Mouse (Mus musculus): ENCODE measurements at regions not wholly inside any gene's neighbourhood (a gene's known extent, or its start where the extent isn't known, plus 50 kb on each side); places are given as distances from the start of the nearest gene placed in this dataset.

DNA sequence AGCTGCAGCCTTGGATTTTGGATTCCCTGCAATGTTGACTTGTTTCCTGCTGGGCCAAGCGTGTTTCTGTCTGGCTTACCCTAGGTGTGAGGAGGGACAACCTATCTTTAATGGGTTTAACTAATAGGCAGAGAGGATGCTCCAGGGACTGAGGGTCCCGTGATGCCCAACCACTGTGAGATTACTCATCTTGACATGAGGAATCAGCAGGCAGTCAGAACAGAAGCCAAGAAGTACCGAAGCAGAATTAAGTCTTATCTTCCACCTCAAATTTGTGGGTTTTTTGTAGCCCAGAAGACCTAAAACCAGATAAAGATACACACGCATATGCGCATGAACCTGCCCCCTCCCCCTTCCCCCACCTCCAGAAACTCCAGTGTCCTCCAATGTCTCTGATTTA is 267.6 kb upstream of the BB014433 start:
- in situ Hi-C loops (cut with MboI; ENCODE audit: low pct_unique_long_range_greater_than_20kb in 1 of 2, low sequenced_read_pairs in 2 of 2, unreplicated experiment in 1 of 2) = no loop called here

DNA sequence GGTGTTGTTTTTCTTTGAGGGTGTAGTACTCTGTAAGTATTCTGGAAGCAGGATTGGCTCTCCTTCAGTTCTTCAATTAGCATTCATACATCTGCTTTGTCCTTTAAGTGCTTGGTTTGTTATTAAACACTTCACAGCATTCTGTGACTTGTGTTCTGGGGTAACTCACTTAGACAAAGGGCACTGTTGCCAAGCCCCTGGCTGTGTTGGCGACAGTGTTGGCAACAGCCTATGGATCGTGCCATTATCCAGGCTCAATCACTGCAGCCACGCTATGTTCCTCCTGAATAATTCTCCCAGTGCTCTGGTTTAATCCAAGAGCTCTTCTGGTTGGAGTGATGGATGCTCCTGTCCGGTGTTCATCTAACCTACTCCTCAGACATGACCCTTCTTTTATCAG is 265.6 kb upstream of the BB014433 start:
- in situ Hi-C loops (cut with MboI; ENCODE audit: low pct_unique_long_range_greater_than_20kb in 1 of 2, low sequenced_read_pairs in 2 of 2, unreplicated experiment in 1 of 2) = no loop called here

DNA sequence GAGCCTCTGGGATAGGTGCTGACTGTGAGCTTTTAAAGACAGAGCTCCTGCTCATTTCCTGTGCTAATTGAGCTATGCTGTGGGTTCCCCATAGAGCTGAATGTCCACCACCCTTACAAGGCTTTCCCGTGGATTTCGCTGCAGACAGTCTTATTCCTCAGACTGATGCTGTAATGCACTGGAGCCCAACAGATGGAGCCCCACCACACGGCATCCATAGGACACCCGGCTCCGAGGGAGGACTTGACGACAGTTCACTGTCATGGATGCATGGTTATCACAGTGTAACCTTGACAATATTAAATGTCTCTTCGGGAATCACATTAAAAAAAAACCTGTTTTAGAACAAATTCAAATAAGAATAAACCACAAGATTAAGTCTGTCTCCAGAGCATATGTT is 265.2 kb upstream of the BB014433 start:
- in situ Hi-C loops (cut with MboI; ENCODE audit: low pct_unique_long_range_greater_than_20kb in 1 of 2, low sequenced_read_pairs in 2 of 2, unreplicated experiment in 1 of 2) = no loop called here

DNA sequence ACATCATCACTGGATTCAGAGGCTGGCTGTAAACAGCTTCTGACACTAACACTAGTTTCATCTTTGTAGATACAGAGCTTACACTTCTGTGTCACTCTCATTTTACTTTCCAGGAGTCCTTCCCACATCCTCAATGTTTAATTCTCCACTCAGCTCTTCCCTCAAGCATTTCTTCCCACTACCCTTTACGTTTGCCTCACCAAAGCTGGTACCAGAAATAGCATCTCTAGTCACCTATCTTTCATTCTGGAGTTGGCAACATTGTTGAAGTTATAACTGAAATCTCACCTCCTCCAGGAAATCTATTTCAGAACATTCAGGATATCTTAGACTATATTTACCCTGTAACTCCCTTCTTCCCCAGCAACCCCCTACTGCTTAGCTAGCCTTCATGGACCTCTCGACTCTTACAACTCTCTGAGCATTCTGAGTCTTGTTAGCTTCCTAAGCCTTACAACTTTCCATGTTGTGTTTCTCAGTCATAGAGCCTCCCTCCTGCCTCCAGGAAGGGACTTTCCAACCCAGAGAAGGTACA is 258.3 kb upstream of the BB014433 start:
- in situ Hi-C loops (cut with MboI; ENCODE audit: low pct_unique_long_range_greater_than_20kb in 1 of 2, low sequenced_read_pairs in 2 of 2, unreplicated experiment in 1 of 2) = no loop called here

DNA sequence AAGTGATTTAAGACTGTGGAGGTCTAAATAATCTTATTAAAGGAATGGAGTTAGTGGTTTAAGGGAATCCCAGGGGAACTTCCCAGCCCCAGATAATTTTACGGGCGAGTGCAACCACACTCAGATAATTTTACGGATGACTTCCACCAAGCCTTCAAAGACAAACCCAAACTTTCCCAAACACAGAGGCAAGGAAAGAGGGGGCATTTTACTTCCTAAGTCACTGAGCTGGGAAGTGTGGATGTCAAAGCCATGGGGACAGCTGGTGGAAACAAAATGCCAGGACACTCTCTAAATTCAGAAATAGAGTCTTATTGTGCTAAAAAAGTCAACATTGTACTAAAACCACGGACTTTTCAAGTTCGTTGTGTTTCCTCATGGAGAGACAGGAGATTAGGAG is 227.9 kb upstream of the BB014433 start:
- in situ Hi-C loops (cut with MboI; ENCODE audit: low pct_unique_long_range_greater_than_20kb in 1 of 2, low sequenced_read_pairs in 2 of 2, unreplicated experiment in 1 of 2) = no loop called here

DNA sequence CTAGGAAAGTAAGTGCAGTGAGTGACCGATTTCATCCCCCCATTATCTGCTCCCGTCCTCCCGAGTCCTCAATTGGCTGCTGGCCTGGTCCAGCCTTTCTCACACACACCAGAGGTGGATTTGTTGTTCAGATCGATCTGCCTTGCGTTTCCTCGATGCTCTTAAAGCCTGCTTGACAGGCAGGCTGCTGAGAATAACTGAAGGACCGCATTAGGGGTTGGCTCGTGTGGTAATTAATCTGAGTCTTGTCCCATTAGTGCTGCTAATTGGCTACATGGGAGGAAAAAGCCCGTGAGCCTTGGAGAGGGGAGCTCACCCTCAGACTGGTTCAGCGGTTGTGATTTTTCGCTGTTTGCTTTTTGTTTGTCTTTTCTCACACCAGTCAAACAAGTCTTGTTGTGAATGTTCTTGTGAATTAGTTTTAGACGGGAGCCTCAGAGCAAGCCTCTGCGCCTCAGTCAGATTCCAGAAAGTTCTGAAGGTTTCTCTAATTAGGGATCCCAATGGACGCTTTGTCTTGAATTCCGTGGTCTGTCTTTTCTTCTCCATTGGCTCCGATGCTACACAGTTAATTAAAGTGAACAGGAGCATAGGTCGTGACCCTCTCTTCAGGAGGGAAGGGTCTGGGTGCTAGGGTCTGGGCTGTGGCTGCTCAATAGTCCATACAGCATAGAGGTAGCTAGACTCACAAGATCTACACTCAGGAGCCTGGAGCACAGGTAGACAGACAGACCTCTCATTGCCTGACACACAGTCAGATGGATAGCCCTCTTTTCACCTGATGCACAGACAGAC is 226.1 kb upstream of the BB014433 start:
- in situ Hi-C loops (cut with MboI; ENCODE audit: low pct_unique_long_range_greater_than_20kb in 1 of 2, low sequenced_read_pairs in 2 of 2, unreplicated experiment in 1 of 2) = no loop called here

DNA sequence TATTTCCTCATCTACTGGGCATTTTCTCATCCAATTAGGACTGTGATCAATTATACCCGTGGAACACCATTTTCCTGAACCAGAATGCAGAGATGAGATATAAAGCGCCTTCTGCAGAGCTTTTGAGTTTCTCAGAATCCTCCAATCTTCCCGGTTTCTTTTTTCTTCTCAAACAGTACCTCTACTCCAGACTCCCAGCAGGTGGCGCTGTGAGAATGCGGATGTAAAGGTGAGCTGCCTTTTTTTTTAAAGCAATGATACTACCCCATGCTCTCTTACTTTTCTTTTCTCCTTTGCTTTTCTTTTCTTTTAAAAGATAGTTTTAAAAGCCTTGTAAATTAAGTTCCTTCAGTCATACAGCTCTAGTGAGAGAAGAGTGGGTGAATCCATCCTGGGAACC is 224.4 kb upstream of the BB014433 start:
- in situ Hi-C loops (cut with MboI; ENCODE audit: low pct_unique_long_range_greater_than_20kb in 1 of 2, low sequenced_read_pairs in 2 of 2, unreplicated experiment in 1 of 2) = no loop called here

DNA sequence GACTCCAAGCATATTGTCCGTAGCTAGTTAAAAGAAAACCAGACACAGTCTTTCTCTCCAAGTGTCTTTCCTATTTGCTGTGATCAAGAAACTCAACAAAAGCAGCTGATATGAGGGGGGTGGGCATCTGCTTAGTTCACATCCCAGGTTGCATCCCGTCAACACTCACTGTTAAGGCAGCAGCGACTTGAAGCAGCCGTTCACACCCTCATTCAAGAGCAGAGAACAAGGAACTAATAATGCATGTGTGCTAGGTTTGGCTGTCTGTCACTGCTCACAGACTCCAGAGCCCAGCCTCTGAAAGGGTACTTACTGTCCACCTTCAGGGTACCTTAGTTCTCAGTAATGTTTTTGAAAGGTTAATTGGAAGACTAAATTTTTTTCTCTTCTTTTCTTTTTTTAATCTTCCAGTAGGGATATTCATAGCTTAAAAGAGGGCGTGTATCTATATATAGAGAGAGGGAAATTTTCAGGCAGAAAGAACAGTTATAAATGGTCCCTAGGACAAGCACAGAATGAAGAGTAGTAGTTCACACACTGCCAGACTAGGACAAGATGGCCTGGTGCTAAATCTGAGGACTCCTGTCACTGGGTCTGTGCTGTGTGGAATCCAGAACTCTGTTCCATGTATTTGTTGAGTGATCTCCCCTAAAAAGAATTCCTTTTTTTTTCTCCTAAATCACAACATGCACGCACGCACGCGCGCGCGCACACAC is 199.1 kb upstream of the BB014433 start:
- in situ Hi-C loops (cut with MboI; ENCODE audit: low pct_unique_long_range_greater_than_20kb in 1 of 2, low sequenced_read_pairs in 2 of 2, unreplicated experiment in 1 of 2) = no loop called here

DNA sequence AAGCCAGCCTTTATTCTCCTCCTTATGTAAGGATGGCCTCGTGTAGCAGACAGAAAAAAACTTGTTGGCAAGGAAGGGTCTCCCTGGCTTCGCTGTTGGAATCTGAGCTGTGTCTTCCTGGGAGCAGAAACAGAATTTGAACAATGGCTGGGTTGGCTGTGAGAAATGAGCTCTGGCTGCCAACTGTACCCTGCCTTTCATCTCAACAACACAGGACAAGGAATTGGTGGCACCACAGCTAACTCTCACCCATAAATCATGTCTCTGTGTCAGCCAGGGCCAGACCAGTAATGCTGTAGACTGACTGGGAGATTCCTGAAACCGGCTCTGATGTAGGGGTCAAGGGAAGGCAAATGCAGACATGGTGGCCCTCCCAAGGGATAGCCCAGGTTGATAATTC is 189.5 kb upstream of the BB014433 start:
- in situ Hi-C loops (cut with MboI; ENCODE audit: low pct_unique_long_range_greater_than_20kb in 1 of 2, low sequenced_read_pairs in 2 of 2, unreplicated experiment in 1 of 2) = no loop called here

DNA sequence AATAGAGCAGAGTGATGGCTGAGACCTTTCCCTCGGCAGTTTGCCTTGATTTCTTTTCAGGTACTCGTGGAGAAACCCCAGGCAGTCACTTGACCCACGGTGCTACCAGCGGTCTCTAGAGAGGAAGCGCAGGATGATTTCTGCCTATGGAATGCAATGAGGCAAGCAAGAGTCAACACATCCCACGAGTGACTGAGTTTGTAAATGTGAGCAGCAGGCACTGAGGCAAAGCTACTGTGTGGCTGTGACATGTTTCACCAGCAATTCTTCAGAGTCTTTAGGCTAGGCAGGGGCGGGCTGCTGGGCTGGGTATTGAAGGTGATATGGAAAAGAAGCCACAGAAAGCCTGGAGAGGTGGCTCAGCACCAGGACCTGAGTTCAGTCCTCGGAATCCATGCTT is 187.4 kb upstream of the BB014433 start:
- in situ Hi-C loops (cut with MboI; ENCODE audit: low pct_unique_long_range_greater_than_20kb in 1 of 2, low sequenced_read_pairs in 2 of 2, unreplicated experiment in 1 of 2) = no loop called here

DNA sequence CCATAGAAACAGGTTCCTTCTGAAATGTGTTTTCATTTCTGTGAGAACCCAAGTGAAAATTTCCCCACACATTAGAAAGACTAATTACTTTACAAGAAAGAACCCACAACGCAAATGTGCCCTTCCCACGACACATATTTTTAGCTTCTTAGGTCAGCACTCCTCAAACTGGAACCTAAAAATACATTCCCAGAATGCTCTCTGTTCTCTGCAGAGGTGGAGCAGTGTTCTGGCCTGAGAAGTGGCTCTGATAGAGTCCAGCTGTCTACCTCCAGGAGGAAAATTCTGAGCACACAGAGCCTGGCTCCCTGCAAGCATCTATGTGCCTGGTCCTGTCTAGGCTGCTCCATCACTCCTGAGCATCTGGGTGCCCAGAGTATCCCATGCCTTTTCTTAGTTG is 184.3 kb upstream of the BB014433 start:
- in situ Hi-C loops (cut with MboI; ENCODE audit: low pct_unique_long_range_greater_than_20kb in 1 of 2, low sequenced_read_pairs in 2 of 2, unreplicated experiment in 1 of 2) = no loop called here

DNA sequence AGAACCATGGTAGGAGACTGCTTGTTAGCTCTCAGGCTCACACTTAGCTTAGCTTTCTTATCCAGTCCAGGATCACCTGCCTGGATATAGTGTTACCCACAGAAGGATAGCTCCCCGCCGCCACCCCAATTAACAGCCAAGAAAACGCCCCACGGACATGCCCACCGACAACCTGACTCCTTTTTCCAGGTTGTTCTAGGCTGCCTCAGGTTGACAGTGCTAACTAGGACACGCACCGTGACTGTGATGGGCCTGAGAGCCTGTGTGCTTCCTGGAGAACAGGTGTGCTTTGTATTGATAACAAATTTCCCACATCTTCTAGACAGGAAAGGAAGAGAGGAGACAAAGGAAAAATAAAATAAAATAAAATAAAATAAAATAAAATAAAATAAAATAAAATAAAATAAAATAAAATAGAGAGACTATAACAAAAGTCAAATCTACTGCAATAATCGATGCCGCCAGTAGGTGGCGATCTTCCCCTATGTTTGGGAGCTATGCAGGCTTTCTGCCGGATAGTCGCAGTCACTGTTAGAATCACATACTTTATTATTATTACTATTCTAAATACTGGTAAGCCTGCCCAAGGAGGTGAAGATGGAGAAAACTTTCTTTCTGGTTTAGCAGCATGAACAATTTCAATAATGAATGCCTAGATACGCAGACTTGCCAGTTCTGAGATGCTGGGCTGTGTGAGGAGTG is 175.5 kb upstream of the BB014433 start:
- in situ Hi-C loops (cut with MboI; ENCODE audit: low pct_unique_long_range_greater_than_20kb in 1 of 2, low sequenced_read_pairs in 2 of 2, unreplicated experiment in 1 of 2) = no loop called here

DNA sequence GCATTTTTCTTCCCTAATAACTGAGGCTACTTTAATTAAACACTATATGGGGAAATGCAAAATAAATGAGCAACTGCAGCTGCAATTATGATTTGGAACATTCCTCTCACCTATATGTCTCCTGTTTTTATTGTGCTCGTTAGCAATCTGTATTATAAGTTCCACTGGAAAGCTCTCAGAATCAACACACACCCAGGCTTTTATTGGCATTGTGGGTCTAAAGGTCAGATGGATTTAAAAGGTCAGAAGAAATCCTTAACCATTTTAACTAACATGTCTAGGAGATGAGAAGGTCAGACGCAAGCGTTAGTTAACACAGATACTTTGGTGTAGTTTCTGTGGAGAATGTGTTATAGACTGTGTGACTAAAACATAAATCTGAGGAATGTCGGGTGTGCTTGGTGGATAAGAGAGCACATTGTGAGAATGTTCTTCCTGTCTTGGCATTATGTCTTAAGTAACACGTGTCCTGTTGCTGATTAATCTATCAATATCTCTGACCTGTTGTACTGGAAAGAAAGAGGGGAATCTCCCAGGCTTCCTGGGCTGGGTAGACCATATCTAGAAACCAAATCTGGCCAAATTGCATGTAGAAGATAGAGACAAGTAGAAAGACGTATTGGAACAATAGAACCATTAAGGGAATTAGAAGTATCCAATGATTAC is 164.1 kb upstream of the BB014433 start:
- in situ Hi-C loops (cut with MboI; ENCODE audit: low pct_unique_long_range_greater_than_20kb in 1 of 2, low sequenced_read_pairs in 2 of 2, unreplicated experiment in 1 of 2) = no loop called here

DNA sequence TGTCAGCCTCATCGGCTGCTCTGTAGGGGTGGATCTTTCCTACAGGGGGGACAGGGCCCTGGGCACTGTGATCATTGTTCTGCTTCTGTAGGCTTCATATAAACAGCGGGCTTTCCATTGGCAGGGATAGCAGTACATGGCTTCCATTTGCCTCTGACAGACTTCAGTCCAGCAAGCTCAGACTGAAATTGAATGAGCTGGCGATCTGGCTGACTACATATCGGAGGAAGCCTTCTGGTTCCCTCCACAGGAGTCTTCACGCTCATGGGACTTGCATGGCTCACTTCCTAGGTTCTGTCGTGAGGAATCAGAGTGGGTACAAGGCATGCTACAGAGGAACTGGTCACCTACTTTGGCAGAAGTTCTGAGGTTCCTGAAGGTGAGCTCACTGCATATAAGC is 155.7 kb upstream of the BB014433 start:
- in situ Hi-C loops (cut with MboI; ENCODE audit: low pct_unique_long_range_greater_than_20kb in 1 of 2, low sequenced_read_pairs in 2 of 2, unreplicated experiment in 1 of 2) = no loop called here

DNA sequence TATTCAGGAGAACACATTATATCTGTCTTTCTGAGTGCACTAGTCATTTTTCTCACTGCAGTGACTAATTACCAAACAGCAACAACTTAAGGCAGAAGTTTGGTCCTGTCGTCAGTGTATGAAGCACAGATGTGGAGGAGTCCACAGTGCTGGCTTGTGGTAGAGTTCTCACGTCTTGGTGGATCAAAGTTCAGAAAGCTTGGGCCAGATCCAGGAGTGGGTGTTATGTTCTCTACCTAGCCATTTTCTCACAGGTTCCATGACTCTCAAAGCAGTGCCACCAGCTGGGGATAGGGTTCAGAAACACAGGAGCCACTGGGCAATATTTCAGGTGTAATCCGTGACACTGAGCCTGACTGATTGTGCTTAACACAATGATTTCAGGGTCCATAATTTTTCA is 144.8 kb upstream of the BB014433 start:
- in situ Hi-C loops (cut with MboI; ENCODE audit: low pct_unique_long_range_greater_than_20kb in 1 of 2, low sequenced_read_pairs in 2 of 2, unreplicated experiment in 1 of 2) = loop anchor here in 1 of 2 experiments (10.0 kb wide), 1 partner anchor 1324 kb away; no protein-coding TSS in a partner anchor

DNA sequence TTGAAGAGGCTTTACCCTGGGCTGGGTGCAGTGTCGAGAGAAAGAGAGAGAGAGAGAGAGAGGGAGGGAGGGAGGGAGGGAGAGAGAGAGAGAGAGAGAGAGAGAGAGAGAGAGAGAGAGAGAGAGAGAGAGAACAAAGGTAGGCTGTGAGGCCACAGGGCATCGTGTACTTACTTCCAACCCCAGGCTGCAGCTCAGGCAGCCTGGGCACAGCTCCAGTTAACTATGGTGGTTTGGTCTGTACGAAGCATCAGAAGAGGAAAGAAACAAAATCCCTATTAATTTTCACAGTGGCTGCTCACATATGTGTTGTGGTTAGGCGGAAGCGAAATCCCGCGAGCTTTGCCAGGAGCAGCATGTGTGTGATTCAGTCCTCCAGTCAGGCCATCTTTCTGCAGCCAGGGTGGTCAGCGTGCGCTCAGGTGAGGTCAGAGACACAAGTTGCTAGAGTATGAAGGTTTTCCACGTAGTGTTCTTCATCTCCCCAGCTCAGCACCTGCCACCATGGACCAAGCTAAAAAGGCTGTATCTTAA is 143.3 kb upstream of the BB014433 start:
- in situ Hi-C loops (cut with MboI; ENCODE audit: low pct_unique_long_range_greater_than_20kb in 1 of 2, low sequenced_read_pairs in 2 of 2, unreplicated experiment in 1 of 2) = no loop called here

Data from mouse embryonic stem cell (cell line).